Mouse (Mus musculus) lung, adult 2 months (tissue): ENCODE measurements around the gene Dclk1.

ENCODE experiments used
- CTCF ChIP-seq: fragments of 200-500 bp; IDR thresholded peaks from 2 replicates; pipeline ENCODE4 v1.5.1; 2011; ENCODE audit warnings: mild to moderate bottlenecking, low read length, control low read depth; ENCODE audit not compliant: insufficient read depth
- POLR2A ChIP-seq: fragments of 200-500 bp; IDR thresholded peaks from 2 replicates; pipeline ENCODE4 v1.6.1; 2011; ENCODE audit warnings: low read depth, mild to moderate bottlenecking, control low read depth, low read length, borderline replicate concordance; ENCODE audit errors: extremely low read depth

- no peak for TF ChIP-seq CTCF
- no peak for TF ChIP-seq POLR2A
Measured at GRCm38 (mm10) chr3:55466348-55466747, 224.2 kb downstream of the Dclk1 start.
